Mouse (Mus musculus): ENCODE measurements at regions not wholly inside any gene's neighbourhood (a gene's known extent, or its start where the extent isn't known, plus 50 kb on each side); places are given as distances from the start of the nearest gene placed in this dataset.

DNA sequence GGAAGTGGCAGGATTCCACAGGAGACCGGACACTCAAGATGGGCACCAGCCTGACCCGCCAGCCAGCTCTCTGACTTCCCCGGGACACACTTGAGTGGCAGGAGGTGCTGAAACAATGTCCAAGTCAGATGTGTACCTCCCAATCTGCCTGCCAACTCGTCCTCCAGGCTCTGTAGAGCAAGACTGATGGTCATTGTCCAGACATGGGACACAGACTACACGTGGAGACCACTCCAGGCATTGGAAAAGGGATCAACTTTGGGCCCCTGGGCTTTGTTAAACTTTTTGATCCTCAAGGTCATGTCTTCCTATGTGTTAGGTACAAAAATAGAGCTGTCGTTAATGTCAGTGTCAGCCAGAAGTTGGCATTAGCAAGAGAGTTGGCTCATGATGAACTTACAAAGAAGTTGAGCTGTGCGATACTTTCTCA lies 214.6 kb downstream of the 3100002H09Rik start:
- TF ChIP-seq CTCF (IDR thresholded peaks at IDR 0.05; ENCODE audit: low read depth, low read length) (no peak), POLR2A (IDR thresholded peaks at IDR 0.05; ENCODE audit: borderline replicate concordance, low read depth, low read length) (no peak)
